Mouse (Mus musculus): Measurements from ENCODE around the gene Fam151a.
A peak's percentile ranks its signal among the peaks of the same experiment; 100 is the strongest.
"Not testable (repeated sequence)": the region's sequence is repeated elsewhere in the genome, so short reads cannot be mapped to it uniquely, and the experiment has no call there.

DNA sequence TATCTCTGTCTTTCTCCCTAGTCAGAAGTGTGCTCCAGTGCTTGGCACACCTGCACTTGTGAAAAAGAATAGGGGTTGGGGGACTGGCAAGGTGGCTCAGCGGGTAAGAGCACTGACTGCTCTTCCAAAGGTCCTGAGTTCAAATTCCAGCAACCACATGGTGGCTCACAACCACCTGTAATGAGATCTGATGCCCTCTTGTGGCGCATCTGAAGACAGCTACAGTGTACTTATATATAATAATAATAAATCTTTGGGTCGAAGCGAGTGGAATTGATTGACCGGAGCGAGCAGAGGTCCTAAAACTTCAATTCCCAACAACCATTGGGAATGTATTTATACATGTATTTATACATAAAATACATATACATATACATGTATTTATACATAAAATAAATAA lies 42.1 kb downstream of the Fam151a start:
- peak; percentile 9; the same call in 1 of the 2 replicates for TF ChIP-seq CTCF (IDR thresholded peaks at IDR 0.05; ENCODE audit: low read depth)
- not testable (repeated sequence) for TF ChIP-seq EP300 (IDR thresholded peaks at IDR 0.05; ENCODE audit: low read depth)

Measured in liver, postnatal 0 days (tissue).